ENCODE assay signal across 26 mouse cellular contexts in genomic region chr4:142381168-142381567, GRCm38 (mm10).
DNase-seq lines count a peak whose midpoint lies in the region; ATAC-seq and TF ChIP-seq lines count a peak whose summit lies in the region.
"Had no signal": no experiment of that assay in that cellular context is flagged by ENCODE, and none has a peak within 500 bp of the region (broad histone marks: within the 10 kb centered on the region; RNA-seq: fewer than 3 reads in every experiment).

No protein-coding gene starts in this region.

- H3K9ac ChIP-seq in forebrain, embryonic 14.5 days (ENCODE audit: low read length): no peak overlapping the region
- H3K9ac ChIP-seq in forebrain, embryonic 12.5 days: no peak overlapping the region
- H3K9ac ChIP-seq in stomach, postnatal 0 days (ENCODE audit: low read length): no peak overlapping the region
- H3K9ac ChIP-seq: hindbrain, embryonic 12.5 days; limb, embryonic 12.5 days; liver, embryonic 15.5 days; lung, embryonic 14.5 days; neural tube, embryonic 12.5 days; stomach, embryonic 15.5 days had no signal

- H3K36me3 ChIP-seq in forebrain, embryonic 14.5 days (ENCODE audit: control insufficient read depth, insufficient read depth, low read length): no peaks in the 10 kb centered on the region
- H3K36me3 ChIP-seq in forebrain, embryonic 12.5 days (replicated peaks): no peaks in the 10 kb centered on the region
- no peaks in the 10 kb centered on the region for H3K36me3 ChIP-seq in stomach, postnatal 0 days (ENCODE audit: control insufficient read depth, insufficient read depth, low read length)
- H3K36me3 ChIP-seq: G1E; hindbrain, embryonic 12.5 days; limb, embryonic 12.5 days; liver, embryonic 15.5 days; midbrain, embryonic 10.5 days; neural tube, embryonic 12.5 days; stomach, embryonic 15.5 days had no signal

- intact Hi-C loops in left cerebral cortex, postnatal 4 days (cut with DNase I): no loop called here

- no peak overlapping the region for H3K4me2 ChIP-seq in forebrain, embryonic 14.5 days (ENCODE audit: low read length)
- H3K4me2 ChIP-seq in forebrain, embryonic 12.5 days: no peak overlapping the region
- H3K4me2 ChIP-seq in stomach, postnatal 0 days (replicated peaks; ENCODE audit: low read depth): no peak overlapping the region
- H3K4me2 ChIP-seq: hindbrain, embryonic 12.5 days; limb, embryonic 12.5 days; liver, embryonic 15.5 days; lung, embryonic 14.5 days; neural tube, embryonic 12.5 days; stomach, embryonic 15.5 days had no signal

- no peaks in the 10 kb centered on the region for H3K27me3 ChIP-seq in forebrain, embryonic 14.5 days (replicated peaks; ENCODE audit: control insufficient read depth, insufficient read depth, low read length)
- H3K27me3 ChIP-seq in forebrain, embryonic 12.5 days: no peaks in the 10 kb centered on the region
- no peaks in the 10 kb centered on the region for H3K27me3 ChIP-seq in stomach, postnatal 0 days (ENCODE audit: control insufficient read depth, insufficient read depth, low read length)
- H3K27me3 ChIP-seq: hindbrain, embryonic 12.5 days; limb, embryonic 12.5 days; liver, embryonic 15.5 days; neural tube, embryonic 12.5 days; stomach, embryonic 15.5 days had no signal

- ATAC-seq in forebrain, embryonic 14.5 days: no peak
- ATAC-seq in forebrain, embryonic 12.5 days (ENCODE audit: low FRiP score): no peak
- ATAC-seq in stomach, postnatal 0 days (ENCODE audit: low FRiP score, low TSS enrichment): no peak
- ATAC-seq: inflammation-experienced regulatory T-cells, adult 6 months had no signal

- no peak for TF ChIP-seq EP300 in stomach, postnatal 0 days (optimal IDR thresholded peaks at IDR 0.05)

- H3K27ac ChIP-seq in forebrain, embryonic 14.5 days (ENCODE audit: low read depth, low read length): peak overlapping the region; percentile 18; the same call in 1 of the 2 replicates
- H3K27ac ChIP-seq in forebrain, embryonic 12.5 days: no peak overlapping the region
- no peak overlapping the region for H3K27ac ChIP-seq in stomach, postnatal 0 days (replicated peaks)
- H3K27ac ChIP-seq: hindbrain, embryonic 12.5 days; limb, embryonic 12.5 days; liver, embryonic 15.5 days; midbrain, embryonic 10.5 days; neural tube, embryonic 12.5 days; stomach, embryonic 15.5 days had no signal

- H3K4me3 ChIP-seq in forebrain, embryonic 14.5 days (ENCODE audit: low read depth, low read length): no peak overlapping the region
- no peak overlapping the region for H3K4me3 ChIP-seq in forebrain, embryonic 12.5 days (replicated peaks)
- no peak overlapping the region for H3K4me3 ChIP-seq in stomach, postnatal 0 days (ENCODE audit: low read depth, low read length)
- H3K4me3 ChIP-seq: hindbrain, embryonic 12.5 days; limb, embryonic 12.5 days; liver, embryonic 15.5 days; midbrain, embryonic 10.5 days; myocyte; neural tube, embryonic 12.5 days; stomach, embryonic 15.5 days had no signal

- TF ChIP-seq POLR2A in brain, embryonic 14.5 days (IDR thresholded peaks at IDR 0.05; ENCODE audit: borderline replicate concordance, extremely low read depth, insufficient read depth, insufficient read length, poor library complexity, severe bottlenecking): no peak

- no peak for TF ChIP-seq CTCF in brain, embryonic 14.5 days (IDR thresholded peaks at IDR 0.05; ENCODE audit: borderline replicate concordance, extremely low read depth, insufficient read depth, insufficient read length)
- no peak for TF ChIP-seq CTCF in stomach, postnatal 0 days (IDR thresholded peaks at IDR 0.05; ENCODE audit: low read depth)

- no peaks in the 10 kb centered on the region for H3K9me3 ChIP-seq in forebrain, embryonic 14.5 days (replicated peaks; ENCODE audit: control insufficient read depth, low read length)
- no peaks in the 10 kb centered on the region for H3K9me3 ChIP-seq in forebrain, embryonic 12.5 days
- H3K9me3 ChIP-seq in stomach, postnatal 0 days (ENCODE audit: control insufficient read depth, low read length): no peaks in the 10 kb centered on the region
- H3K9me3 ChIP-seq: hindbrain, embryonic 12.5 days; liver, embryonic 15.5 days; midbrain, embryonic 10.5 days; neural tube, embryonic 12.5 days; stomach, embryonic 15.5 days had no signal

- peaks cover 5% of the 10 kb centered on the region; the same call in 1 of the 2 replicates for H3K4me1 ChIP-seq in forebrain, embryonic 14.5 days (ENCODE audit: control insufficient read depth, insufficient read depth, low read length)
- peaks cover 19% of the 10 kb centered on the region for H3K4me1 ChIP-seq in forebrain, embryonic 12.5 days
- no peaks in the 10 kb centered on the region for H3K4me1 ChIP-seq in stomach, postnatal 0 days (replicated peaks; ENCODE audit: control insufficient read depth, insufficient read depth)
- H3K4me1 ChIP-seq: liver, embryonic 15.5 days; stomach, embryonic 15.5 days had no signal

- WGBS in forebrain, embryonic 14.5 days: 72% methylated on average over 7 of the region's 7 CpGs
- WGBS in forebrain, embryonic 12.5 days: 81% methylated on average over 7 of the region's 7 CpGs
- WGBS in stomach, postnatal 0 days: 74% methylated on average over 7 of the region's 7 CpGs

- DNase-seq in cerebellum, postnatal 10 days: peak; percentile 54 to 72
- no peak for DNase-seq in cerebellum, adult 9-11 months
- DNase-seq in forebrain, embryonic 14.5 days (ENCODE audit: low spot score): peak; percentile 29
- peak; percentile 31 for DNase-seq in left cerebral cortex, postnatal 4 days
- no peak for DNase-seq in left cerebral cortex, adult 8-10 months (ENCODE audit: low spot score in 2 of 2)
- peak; percentile 68 for DNase-seq in brain, embryonic 14.5 days (ENCODE audit: low read depth)
- DNase-seq in stomach, postnatal 0 days (ENCODE audit: low spot score): no peak
- DNase-seq: adrenal gland, adult 8-10 months; gastrocnemius, postnatal 14 days; kidney, adult 11 months; kidney, postnatal 14 days; layer of hippocampus, adult 9-11 months; lung, embryonic 14.5 days; lung, postnatal 14 days; right cerebral cortex, adult 18-20 months; thymus, postnatal 14 days had no signal

Comparison
In these comparisons a context has a peak if more than half of its experiments do, and no peak if none do; other contexts are left out.
1. DNase-seq: peak in cerebellum, postnatal 10 days (2 of 2), forebrain, embryonic 14.5 days (single experiment), left cerebral cortex, postnatal 4 days (single experiment) and brain, embryonic 14.5 days (single experiment); none in cerebellum, adult 9-11 months (single experiment), left cerebral cortex, adult 8-10 months (0 of 2) and stomach, postnatal 0 days (single experiment).